Mouse (Mus musculus) embryo, embryonic 10 days (tissue): ENCODE data around the gene Emid1.
A peak's percentile ranks its signal among the peaks of the same experiment; 100 is the strongest.

Experiments used
- DNase-seq: peaks from one replicate; pipeline ENCODE4 v3.0.0-alpha.2; 2015; ENCODE audit warnings: low spot score

Gene Emid1

GRCm38 (mm10) chr11:5151680-5152337 is at the start of gene Emid1:
Gene Emid1 (minus strand): TSS chr11:5152257.
- peak; percentile 53 for DNase-seq

GRCm38 (mm10) chr11:5199879-5200278 is 47.8 kb upstream of the Emid1 start:
- DNase-seq: no peak

GRCm38 (mm10) chr11:5197068-5197467 is 45.0 kb upstream of the Emid1 start:
- DNase-seq: no peak

DNA sequence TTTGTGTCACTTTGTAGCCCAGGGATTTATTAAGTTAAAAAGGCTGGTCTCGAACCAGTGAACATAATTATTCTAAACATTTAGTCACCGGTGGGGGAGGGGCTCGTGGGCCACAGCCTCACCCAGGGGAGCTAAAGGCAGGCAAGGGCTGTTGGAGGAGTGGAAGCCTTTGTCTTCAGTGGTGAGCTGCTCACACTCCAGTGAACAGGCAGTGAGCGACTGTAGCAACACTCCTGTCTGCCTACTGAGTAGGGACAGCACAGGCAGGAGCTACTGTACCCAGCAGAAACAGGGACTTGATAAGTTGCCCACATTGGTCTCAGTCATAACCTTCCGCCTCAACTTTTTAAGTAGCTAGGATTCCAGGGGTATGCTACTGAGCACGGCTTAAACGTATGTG is 44.5 kb upstream of the Emid1 start:
- no peak for DNase-seq

DNA sequence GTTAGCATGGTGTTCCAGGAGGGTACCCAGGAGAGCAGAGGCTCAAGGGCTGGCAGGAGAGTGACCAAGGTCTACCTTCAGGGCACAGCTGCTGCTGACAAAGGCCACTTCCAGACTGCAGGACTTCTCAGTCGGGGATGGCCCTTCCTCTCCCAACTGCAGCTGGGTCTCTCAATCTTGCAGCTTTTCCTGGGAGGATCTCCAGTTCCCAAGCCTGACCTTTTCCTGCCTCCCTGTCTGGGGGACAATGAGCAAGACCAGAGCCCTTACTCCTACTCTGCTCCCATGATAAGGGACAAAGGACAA is 41.5 kb upstream of the Emid1 start:
- no peak for DNase-seq

GRCm38 (mm10) chr11:5192840-5193575 is 41.0 kb upstream of the Emid1 start:
- DNase-seq: no peak

GRCm38 (mm10) chr11:5192084-5192516 is 40.0 kb upstream of the Emid1 start:
- no peak for DNase-seq

DNA sequence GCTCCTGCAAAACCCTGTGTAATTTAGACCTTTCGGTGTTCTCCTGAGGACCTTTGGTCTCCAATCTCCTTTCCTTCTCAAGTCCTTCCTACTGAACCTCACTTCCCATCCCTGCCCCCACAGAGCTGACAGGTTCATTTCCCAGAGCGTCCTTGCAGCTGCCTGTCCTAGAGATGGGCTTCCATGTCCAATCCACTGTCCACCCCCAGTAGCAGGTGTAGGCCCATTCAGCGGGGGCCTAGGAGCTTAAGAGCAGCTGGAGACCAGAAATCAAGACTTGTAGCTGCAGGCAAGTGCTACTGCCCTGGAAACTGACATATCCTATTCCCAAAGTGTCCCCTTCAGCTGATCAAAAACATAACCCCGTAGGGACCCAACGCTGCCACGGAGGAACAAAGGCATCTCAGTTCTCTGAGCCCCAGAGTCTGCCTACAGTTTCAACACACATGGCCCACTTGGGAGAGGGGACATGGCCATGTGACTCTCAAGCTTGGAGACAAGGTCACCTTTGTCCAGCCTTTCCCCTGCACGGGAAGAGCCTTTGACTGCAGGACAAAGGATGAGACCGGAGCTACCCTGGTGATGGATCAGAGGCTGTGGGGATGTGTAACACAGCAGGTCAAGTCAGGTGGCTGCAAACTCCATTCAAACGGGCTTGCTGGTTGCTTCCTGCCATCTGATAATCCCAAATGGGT is 37.3 kb upstream of the Emid1 start:
- DNase-seq: peak; percentile 30

- DNase-seq: no peak
These were observed 36.1 kb upstream of the Emid1 start for GRCm38 (mm10) chr11:5188170-5188569.

GRCm38 (mm10) chr11:5184832-5185231 is 32.8 kb upstream of the Emid1 start:
- DNase-seq: no peak

GRCm38 (mm10) chr11:5184250-5184649 is 32.2 kb upstream of the Emid1 start:
- no peak for DNase-seq

GRCm38 (mm10) chr11:5182870-5183269 is 30.8 kb upstream of the Emid1 start:
- DNase-seq: no peak

- peak; percentile 88 for DNase-seq
These were observed 29.9 kb upstream of the Emid1 start for GRCm38 (mm10) chr11:5181850-5182404.

- DNase-seq: no peak
These were observed 27.3 kb upstream of the Emid1 start for GRCm38 (mm10) chr11:5179391-5179790.

GRCm38 (mm10) chr11:5177171-5177570 is 25.1 kb upstream of the Emid1 start:
- no peak for DNase-seq

GRCm38 (mm10) chr11:5176685-5177084 is 24.6 kb upstream of the Emid1 start:
- no peak for DNase-seq

GRCm38 (mm10) chr11:5175866-5176265 is 23.8 kb upstream of the Emid1 start:
- DNase-seq: no peak

GRCm38 (mm10) chr11:5175141-5175540 is 23.1 kb upstream of the Emid1 start:
- DNase-seq: no peak

GRCm38 (mm10) chr11:5172861-5173260 is 20.8 kb upstream of the Emid1 start:
- DNase-seq: no peak

DNA sequence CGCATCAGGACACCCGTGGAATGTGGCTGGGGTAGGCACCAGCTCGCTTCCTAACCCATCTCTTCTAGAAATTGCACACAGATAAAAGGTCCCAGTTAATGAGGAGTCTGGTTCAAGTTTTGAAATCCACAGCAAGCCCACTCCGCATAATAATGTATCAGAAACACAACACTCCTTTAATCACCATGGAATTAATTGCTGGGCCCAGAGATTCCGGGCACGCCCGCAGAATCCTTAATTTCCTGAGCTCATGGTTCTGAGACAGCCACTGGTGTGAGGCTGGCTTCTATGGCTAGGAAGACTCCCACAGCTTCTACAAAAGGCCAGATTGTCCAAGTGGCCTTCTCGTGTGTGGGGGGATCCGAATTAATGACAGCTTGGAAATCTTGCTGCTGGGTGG is 15.3 kb upstream of the Emid1 start:
- no peak for DNase-seq

DNA sequence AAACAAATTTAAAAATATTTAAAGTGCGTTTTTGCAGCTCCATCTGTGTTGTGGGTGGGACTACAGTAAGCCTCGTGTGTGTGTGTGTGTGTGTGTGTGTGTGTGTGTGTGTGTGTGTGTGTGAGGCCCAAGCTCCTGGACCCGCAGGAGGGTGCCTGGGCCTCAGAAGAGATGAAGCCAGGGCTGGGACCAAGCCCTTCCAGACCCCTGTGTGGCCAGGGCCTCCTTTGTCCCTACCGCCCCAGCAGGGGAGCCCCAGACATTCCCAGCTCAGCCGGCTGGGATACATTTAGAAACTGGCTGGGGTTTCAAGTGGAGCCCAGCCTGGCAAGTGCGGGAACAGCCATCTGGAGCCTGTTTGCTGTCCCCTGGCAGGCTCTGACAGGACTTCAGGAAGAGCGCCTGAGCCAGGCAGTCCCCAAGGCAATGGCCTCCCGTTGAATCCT is 13.4 kb upstream of the Emid1 start:
- DNase-seq: no peak

DNA sequence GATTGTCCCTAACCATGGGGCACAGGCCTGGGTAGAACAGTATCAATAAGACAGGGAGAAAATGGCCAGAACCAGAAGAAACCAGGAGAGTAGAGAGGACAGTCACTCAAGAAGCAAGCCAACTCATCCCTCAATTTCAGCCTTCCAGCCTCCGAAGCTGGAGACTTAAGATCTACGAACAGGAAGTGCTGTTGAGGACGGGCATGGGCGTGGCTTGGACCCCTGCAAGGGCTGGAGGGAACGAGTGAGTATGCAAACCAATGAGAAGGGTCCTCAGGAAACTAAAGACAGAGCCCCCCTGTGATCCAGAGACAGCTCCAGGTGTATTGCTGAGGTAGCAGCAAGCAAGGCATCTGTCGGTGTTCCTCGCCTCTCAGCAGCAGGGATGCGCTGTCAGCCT is 12.3 kb upstream of the Emid1 start:
- DNase-seq: no peak

DNA sequence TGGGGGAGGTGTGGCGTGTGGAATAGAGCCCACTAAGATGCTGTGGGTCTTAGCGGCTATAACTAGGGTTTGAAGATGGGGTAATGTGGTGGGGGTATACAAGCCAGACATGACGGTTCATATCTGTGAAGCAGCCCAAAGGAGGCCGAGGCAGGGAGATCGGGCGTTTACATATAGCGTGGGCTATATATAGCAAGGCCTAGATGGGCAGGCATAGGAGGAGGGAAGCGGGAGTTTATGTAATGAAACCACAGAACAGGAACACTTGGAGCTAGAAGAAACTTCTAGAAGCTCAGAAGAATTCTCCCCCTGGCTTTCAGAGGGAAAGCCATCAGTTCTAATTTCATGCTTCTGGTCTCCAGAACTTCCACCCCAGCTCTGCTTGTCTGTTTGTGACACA is 11.4 kb upstream of the Emid1 start:
- DNase-seq: no peak
